Mouse (Mus musculus): ENCODE data around the gene Galnt2.
A peak's percentile ranks its signal among the peaks of the same experiment; 100 is the strongest.

The Galnt2 gene

DNA sequence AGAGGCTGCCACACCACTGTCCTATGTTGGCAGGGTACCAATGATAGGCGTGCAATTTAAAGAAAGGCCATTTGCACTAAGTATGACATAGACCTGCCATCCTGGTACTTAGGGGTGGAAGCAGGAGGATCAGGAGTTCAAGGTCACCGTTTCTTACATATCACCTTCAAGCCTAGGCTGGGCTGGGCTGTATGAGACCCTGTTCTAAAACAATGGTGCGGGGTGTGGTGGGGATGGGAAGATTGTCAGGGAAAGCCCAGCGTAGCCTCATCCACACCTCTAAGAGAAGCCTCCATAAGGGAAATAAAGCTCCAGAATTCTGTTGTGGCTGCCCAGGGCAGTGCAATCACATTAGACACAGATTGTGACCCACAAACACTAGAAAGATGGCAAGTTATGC is 4.3 kb downstream of the Galnt2 start:
- no peak for DNase-seq

DNA sequence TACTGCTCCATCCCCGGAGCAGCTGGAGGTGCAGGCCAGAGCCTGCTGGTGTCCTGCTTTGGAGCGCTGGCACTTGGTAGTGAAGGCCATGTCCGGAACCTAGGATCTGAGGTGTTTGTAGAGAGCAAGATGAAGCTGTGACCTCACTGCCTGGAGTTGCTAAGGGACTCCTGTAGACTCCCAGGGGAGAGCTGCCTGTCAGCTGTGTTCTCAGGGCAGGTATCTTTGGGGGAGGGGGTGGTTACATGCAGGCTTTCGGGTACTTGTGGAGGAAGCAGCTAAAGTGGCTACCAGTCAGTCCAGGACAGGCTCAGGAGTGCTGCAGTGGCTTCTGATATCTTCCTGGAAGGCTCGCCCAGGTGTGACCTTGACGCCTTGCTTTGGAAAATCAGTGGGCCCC is 8.2 kb downstream of the Galnt2 start:
- DNase-seq, result no peak

DNA sequence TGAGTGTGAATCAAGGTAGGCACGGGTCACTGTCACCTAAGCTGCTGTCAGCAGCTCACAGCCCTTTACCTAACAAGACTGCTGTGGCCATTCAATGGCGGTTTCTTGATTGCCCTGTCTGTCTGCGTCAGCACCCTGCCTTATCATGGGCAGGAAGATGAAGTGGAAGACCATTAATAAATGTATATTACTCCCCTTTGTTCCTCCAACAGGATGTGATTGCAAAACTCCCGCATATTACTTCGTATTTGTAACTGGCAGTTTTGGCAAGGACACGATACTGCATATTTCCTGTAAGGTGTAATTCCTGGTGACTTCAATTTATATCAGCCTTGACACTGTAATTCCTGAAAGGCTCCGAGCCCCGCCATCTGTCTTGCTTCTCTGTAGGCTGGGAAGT is 9.7 kb downstream of the Galnt2 start:
- DNase-seq, result no peak

DNA sequence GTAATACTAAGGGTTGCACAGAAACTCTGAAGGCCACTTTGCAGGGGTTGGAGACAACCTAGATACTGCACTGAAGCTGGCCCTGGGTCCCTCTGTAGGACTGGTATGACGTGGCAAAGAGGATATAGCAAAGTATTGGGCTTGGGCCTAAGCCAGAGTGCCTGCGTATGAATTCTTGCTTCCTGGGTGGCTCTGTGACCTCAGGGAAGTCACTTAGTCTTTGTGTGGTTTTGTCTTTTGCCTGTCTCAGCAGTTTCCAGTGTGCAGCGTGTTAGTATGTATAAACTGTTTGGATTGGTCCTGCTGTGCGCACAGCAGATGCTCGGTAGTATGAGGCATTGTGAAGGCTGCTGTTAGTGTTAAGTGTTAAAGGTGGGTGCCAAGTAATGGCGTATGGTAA is 11.0 kb downstream of the Galnt2 start:
- DNase-seq, result peak in 1 of 2 experiments; percentile 56

DNA sequence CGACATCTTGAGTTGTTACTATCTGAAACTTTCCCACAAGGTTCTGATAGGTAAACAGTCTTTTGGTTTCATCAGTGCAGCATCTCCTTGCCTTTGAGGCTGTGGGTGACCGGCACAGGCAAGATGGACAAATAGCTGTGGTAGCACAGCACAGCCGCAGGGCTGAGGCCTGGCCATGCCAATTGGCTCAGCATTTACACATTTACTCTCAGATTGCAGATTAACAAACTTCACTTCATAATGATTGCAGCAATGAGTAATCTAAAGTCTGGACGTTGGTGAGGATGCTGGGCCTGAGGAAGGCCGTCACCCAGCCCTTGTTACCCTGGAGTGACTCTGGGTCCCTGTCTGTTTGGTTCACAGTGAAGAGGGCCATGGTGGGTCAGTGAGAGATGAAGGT is 11.7 kb downstream of the Galnt2 start:
- DNase-seq, result peak; percentile 50 to 53

DNA sequence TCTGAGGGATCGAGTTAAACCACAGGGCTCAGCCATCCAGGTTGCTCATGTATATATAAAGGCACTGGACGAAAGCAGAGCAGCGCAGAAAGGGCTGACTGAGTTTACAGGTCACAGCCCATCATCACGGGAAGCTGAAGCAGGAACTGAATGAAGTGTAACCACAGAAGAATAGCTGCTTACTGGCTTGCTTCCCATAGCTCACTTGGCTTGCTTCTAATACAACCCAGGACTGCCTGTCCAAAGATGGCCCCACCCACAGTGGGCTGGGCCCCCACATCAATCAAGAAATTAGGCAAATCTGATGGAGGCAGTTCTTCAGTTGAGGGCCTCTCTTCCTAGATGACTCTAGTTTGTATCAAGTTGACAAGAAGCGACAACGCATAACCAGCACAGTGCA is 16.4 kb downstream of the Galnt2 start:
- DNase-seq, result peak in 1 of 2 experiments; percentile 50

DNA sequence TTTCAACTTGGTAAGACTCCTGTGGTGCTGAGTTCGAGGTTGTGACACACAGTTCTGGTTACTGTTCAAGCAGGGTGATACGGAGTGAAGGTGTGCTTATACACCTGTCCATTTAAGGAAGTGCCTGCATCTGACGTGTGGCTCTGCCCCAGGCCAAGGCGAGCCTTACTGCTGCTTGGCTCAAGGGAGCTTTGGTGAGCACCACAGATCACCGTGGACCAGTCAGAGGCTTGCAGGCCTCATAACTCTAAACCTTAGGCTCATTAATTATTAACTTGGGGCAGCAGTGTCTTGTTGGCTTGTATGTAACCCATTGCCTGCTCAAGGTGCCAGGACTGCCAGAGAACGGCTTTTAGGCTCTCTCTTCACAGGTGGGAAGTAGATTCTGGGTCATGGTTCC is 17.5 kb downstream of the Galnt2 start:
- peak; percentile 69 to 88 for DNase-seq

DNA sequence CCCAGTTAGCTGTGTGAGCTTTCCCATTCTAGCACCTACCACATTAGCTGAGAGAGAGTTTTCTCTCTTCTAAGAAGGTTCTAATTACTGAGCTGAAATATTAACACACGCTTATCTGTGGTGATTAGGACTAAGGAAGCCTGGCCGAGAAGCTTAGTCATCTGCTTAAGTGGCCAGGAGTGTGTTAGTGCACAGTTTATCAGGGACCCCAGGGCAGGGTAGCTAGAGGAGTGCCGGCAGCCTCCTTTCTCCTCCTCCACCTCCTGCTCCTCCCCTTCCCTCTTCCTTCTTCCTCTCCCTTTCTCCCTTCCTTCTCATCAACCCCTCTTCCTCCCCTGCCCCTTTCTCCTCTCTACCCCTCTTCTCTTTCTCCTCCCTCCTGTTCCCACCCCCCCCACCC is 19.1 kb downstream of the Galnt2 start:
- DNase-seq, result no peak

DNA sequence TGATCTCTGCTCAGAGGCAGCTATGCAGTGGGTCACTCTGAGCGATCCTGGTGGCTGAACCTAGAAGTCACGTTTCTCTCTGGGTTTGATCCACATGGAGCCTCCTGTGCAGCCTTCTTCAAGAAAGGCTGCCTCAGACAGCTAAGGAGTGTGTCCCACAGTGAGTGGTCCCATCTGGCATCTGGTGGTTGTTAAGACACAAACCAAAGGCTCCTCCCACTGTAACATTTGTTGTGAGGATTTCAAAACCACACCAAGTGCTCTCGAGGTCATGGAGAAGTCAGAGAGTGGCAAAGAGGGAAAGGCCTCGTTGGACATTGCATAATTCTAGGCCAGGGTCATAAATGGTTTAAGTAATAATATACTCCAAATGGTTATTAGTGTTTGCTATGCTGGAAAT is 19.6 kb downstream of the Galnt2 start:
- DNase-seq, result peak in 1 of 2 experiments; percentile 70

DNA sequence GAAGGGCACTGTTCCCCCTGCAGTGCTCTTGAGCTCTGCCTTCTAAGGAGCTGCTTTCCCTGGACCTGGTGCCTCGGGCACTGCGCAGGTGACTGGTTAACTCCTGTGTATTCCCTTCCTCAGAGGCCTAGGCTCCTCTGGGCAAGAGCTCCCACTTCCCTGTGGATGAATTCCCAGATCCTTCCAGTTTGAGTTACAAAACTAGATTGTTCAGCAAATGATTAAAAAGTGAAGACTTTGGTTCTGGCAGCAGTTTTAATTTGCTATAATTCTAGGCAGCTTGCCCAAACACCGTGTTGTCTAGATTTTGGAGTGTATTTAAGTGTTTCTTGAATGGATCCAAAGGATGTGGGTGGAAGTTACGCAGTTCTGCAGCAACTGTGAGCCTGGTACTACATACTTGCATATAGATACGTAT is 21.4 kb downstream of the Galnt2 start:
- DNase-seq, result peak; percentile 65 to 71

DNA sequence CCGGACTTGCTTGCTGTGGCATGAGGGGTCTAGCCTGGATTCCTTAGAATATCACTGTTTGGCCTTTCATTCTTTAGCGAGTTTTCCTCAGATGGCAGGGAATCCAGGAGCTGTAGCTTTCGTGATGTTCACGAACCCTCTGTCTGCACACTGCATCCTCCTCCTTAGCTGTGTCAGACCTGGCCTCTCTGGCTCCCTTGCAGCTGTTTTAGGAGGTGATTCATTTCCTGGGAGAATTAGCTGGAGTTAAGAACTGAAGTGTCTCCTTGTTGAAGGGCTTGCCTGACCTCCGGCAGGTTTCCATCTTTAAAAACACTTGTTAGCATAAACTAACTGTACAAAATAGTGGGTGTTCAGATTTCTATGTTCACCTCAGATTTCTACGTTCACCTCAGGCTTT is 22.7 kb downstream of the Galnt2 start:
- DNase-seq, result no peak

DNA sequence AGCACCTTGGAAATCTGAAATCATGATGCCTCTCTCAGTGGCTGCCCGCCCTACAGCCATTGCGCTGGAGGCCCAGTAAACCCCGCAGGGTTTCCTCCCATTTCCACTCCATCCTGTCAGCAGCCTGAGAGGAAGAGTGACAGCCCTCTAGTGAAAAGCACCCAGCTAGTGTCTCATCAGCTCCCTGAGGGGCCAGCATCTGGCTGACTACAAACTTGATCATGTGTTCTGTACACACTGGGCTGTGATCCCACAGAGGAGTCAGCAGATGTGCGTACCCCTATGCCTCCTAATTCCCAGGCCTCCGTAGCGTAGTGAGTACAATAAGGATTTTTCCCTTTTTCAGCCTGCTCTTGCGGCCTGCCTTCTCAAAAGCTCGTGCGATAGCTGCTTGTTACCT is 25.6 kb downstream of the Galnt2 start:
- no peak for DNase-seq

DNA sequence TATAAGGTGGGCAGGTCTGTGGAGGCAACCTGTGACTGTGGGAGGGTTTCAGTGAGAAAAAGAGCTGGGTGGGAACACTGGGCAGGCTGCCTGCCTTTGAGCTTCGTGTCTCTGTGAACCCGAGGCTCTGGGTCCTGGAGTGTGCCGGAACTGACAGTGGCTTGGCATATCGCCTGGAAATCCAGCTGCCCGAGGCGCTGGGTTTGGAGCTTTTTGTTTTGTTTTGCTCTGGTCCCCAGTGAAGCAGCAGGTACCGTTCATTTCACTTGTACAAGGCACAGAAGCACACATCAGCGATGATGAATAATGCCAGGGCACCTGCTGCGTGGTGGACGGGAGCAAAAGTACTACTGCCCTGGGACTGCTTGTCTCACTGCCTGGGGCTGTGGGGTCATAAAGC is 26.2 kb downstream of the Galnt2 start:
- DNase-seq, result peak; percentile 83 to 87

DNA sequence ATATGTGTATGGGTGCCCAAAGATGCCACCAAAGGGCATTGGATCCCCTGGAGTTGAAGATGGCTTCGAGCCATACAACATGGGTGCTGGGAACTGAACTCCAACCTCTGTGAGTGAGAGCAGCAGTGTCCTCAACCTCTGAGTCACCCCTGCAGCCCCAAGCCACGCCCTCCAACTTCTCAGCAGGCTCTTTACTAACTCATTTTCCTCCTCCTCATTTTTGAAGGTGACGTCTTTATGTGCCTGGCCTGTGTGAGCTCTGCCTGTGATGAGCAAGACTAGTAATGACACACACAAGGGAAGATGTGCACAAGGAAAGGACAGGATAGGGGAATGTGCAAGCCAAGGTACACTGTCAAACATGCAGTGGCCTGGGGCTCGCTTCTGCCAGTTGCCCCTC is 28.0 kb downstream of the Galnt2 start:
- no peak for DNase-seq

DNA sequence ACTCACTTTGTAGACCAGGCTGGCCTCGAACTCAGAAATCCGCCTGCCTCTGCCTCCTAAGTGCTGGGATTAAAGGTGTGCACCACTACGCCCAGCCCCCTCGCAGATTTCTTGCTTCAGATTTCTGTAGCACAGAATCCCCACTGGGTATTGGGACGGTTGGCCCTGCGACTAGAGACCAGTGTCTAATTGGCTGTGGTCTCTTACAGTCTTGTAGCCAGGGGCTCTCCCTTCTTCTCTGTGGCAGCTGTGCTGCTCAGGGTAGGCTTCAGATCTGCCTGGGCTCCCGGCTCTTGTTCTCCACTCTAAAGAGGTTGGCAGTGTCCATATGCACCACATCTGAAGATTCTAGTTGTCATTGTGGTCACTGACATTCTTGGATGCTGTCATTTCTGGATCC is 28.7 kb downstream of the Galnt2 start:
- no peak for DNase-seq

DNA sequence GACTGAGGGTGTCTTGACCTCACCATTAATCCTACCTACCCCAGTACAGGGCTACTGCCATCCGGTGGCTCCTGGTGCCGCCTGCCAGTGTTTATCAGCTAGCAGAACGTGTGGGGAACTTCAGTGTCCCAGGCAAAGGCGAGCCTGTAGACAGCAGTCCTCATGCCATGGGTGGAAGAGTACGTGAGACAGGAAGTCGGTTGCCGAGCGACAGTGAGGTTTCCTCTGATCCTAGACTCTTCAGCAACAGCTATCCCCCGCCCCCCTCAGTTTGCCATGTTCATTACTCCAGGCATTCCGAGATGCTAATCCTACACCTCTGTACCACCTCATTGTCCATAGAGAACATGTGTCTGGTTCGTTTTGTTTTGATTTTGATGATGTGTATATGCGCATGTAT is 29.2 kb downstream of the Galnt2 start:
- DNase-seq, result no peak

DNA sequence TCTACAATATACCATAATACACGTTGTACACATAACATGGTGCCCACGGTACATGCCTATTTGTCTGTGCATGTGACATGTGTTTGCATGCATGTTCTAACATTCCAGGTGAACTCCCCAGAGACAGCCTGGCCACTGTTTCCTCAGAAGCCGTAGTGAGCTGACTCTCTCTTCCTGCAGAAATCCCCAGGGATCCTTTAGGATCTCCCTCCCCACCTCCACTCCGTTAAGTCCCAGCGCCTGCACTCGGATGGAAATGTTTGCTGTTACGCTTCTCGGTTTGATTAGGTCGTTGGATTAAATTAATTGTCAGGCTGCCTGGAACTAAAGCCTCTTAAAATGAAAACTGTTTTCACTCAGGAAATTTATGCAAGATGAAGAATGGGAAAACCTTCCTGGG is 31.9 kb downstream of the Galnt2 start:
- DNase-seq, result no peak

DNA sequence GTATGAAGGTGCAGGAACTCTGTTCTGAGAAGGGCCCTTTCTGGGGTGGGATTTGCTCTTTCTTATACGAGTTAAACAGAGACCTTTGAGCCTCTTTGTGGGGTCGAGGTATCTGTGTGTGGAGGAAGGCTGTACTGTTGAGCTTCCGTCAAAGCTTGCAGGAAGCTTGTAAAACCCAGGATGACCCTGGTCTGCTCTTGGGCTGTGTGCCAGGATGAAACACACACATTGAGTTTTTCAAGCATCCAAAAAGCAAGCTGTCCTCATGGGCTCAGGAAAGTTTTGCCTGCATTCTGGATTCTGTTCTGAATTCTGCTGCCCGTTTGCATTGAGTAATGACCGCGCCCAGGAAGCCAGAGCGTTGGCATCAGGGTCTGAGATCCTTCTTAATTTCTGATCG is 32.8 kb downstream of the Galnt2 start:
- peak; percentile 51 to 61 for DNase-seq

DNA sequence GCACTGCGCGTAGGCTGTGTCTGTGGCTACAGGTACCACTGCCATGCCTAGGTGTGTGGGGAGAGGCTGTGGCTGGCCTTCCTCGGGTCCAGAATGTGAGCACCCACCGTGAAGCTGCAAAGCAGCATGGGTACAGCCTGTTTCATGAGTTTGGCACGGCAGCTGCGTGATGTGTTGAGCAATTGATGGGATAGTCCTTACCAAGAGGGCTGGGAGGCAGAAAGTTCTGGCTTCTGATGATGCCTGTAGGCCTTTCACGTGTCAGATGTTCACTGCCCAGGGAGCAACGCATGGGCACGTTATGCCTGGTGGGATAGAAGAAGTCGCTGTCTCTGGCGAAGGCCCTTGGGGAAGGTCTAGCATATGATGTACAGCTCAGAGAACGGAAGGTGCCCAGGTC is 33.5 kb downstream of the Galnt2 start:
- DNase-seq, result no peak

DNA sequence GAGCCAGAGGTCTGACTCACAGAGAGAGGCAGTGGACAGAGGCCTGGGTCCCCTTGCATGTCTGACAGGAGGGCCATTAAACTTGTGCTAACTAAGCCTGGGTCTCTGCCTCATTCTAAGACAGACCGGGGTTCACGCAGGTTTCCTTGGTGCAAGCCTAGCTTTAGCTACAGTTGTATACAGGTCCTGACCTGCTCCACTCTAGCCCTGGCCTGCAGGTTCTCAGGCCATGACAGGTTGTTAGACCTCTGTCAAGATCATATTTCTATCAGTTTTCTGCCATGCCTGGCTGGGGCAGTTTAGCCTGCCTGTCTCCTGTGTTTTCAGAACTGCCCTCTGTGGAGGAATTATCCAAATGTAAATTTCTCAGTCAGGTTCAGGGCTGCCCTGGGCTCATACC is 33.9 kb downstream of the Galnt2 start:
- no peak for DNase-seq

DNA sequence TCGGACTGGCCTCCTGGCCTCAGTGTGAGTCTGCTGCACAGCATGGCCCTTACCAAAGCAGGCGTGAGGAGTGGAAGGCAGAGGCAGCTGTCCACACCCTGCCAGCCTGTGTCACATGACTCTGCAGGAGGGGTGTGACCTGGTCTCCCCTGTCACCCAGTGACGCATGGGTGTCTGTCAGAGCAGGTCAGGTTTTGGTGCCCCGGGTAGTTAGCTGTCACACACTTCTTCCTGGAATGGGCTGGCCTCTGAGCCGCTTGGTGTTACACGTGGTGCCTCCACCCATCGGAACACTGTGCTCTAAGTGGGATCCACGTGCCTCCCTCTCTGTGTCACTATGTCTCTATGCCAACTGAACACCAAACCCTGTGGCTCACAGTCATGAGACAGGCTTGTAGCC is 34.6 kb downstream of the Galnt2 start:
- peak in 1 of 2 experiments; percentile 51 for DNase-seq

DNA sequence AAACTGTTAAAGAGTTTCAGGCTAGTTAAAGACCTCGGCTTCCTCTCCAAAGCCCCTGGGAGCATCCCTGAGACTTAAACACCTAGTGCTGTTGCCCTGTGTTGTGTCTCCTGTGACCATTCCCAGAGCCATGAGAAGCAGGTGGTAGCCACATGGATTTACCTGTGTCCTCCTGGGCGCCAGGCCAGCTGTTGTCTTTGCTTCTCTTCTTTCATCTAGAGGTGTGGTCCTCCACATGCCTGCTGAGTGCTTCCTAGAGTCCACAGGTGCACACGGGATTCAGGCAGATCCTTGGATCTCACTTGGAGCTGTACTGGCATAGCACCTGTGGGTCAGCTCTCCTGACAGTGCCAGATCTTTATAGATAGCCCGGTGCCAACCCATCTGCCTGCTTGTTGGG is 36.0 kb downstream of the Galnt2 start:
- no peak for DNase-seq

DNA sequence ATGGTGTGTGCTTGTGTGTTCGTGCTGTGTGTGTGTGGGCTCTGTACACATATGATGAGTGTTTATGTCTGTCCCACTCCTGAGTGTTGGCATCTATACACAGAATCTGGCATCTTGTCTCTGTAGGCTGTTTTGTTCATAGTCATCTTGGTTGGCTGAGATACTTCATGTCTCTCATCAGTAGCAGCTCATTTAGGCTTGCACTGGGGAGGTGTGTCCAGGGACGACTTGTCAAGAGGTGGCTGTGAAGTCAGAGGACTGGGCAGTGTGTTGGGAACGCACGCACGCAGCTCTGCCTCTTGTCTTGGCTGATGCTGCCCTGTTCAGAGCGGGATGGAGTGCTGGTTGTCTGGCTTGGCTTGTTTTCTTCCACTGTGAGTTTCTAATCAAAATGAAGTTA is 39.3 kb downstream of the Galnt2 start:
- no peak for DNase-seq

DNA sequence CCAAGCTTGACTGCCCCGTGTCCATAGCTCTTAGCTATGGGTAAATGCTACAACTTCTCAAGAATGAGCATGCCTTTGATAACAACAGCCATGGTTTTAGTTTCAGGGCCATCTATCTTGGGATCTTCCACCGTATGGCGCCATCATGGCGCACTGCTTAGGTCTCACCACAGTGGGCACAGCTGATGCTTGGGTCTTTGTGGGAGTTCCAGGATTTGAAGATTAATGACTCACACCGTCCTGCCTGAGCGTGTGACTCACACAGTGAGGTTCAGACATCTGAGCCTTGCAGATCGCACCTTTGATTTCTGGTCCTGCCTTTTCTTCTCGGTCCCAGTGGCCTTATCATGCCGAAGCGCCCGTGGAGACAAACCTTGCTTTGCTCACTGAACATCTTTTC is 39.7 kb downstream of the Galnt2 start:
- DNase-seq, result no peak

DNA sequence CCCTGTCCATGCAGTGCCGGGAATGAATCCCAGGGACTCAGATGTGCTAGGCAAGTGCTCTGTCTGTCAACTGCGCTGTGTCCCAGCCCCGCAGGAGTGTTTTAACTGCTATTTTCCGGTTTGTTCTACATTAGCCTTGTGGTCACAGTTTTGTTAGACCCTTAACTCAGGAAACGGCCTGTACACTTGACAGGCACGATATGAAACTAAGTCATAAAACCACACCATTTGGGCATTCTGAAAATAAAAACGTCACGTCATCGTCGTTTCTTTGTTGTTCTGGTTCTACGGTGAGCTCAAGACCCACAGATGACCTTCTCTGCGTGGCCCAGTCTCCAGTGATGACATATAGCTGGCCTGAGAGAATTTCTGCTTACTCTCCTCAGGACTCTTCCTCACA is 40.3 kb downstream of the Galnt2 start:
- no peak for DNase-seq

DNA sequence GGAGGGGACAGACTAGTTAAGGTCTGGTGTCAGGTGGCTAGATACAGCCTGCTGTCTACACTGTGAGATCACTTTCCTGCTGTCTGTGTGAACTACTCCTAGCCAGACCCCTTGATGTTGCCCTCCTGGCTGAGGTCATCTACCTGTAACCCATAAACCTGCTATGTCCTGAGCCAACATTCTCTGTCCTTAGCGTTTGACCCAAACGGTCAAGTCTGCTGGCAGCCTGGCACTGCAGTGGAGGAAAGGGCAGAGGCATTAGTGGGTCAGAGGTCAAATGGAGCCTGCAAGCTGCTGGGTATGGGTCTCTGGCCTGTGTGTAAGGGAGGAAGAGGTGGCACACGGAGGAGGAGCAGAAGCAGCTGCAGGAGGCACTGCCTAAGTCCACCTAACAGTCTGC is 41.6 kb downstream of the Galnt2 start:
- peak; percentile 64 to 76 for DNase-seq

All from kidney, postnatal 36 days (tissue).